Mouse (Mus musculus) gastrocnemius, postnatal 14 days (tissue): ENCODE data around the gene Nat10. TPM values are rescaled to one million over a fixed set of nuclear protein-coding genes. Genes with fewer than 3 reads are reported as not detected.

Source experiments
- DNase-seq: peaks from one replicate; pipeline ENCODE4 v3.0.0; 2021; ENCODE audit warnings: mixed read lengths
- intact Hi-C: fragments of 180-260 bp; cut with DNase I; formaldehyde crosslinking; loops from one replicate; pipeline ENCODE4 v1.15.1; 2025; ENCODE audit warnings: low total_unique reads
- total RNA-seq, 2 experiments: library from RNA; stranded (reverse); gene quantifications; 2 replicates each; pipeline ENCODE4 v1.2.3; 2021

Nat10 gene
- total RNA-seq, 2 experiments from 2014 or later: 15.0 to 18.6 TPM

DNA sequence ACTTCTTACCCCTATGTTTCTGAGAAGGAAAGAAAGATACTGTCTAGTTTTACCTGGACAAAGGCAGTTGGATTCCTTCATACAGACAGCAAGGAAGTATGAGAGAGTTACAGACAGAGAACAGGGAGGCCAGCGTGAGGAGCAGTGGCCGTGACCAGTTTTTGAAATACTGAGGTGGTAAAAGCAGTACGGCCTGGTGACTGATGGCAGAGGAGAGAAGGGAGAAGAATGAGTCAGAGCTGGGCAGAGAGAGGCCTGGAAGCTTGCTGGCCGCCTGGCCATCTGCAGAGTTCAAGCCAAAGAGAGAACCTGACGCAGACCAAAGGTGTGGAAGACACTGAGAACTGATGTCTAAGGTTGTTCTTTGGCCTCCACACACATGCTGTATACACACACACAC is 85.7 kb downstream of the Nat10 start:
- DNase-seq: no peak
- intact Hi-C loops: no loop called here

DNA sequence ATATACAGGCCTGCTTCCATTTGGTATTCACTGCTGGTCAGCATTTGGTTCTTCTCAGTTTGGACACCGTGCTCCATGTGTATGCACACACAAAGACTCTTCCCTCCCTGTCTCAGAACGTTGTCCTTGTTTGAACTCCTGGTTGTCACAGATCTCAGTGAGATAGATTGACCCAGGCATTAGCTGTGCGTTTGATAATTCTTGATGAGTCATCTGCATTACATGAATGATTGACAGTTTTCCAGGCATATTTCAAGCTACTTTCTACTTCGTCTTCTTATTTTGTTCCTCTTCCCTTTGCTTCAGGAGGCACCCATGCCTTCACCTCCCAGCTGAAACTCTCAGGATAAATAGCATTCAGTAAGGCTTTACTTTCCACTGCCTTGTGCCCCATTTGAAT is 87.5 kb downstream of the Nat10 start:
- no peak for DNase-seq
- intact Hi-C loops: no loop called here

DNA sequence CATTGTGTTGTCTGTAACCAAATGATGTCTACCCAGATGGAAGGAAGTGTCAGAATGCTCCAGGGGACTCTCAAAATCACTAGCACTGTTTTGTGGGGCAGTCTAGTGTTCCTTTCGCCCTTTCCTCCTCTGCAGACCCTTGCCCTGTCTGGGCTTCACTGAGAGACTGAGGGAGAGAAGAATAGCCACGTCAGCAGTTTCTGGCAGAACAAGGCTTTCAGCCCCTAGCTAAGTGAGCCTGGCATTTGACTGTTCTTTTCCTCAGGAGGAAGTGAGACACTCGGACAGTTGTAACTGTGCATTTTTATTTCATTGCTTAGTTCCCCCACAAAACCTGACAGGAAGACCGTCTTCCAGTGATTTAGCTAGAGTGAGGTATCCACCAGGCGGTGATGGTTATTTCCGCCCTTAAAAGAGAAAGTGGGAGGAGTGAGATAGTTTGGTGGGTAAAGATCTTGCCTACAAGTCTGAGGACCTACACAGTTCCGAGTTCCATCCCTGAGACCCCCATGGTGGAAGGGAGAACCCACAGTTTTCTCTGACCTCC is 88.4 kb downstream of the Nat10 start:
- intact Hi-C loops: no loop called here

More for the DNA sequence above, 88.4 kb downstream of the Nat10 start:
- no peak for DNase-seq

Other genes starting within 250 kb of the Nat10 start
- gene Abtb2, start 195.0 kb downstream of the Nat10 start, total RNA-seq: 1 to 10 TPM; 4.9 to 6.8 TPM
- gene Caprin1, start 36.4 kb upstream of the Nat10 start, total RNA-seq: 100 to 1,000 TPM; 155 to 162 TPM
- 1 to 10 TPM; 7.0 to 9.1 TPM for gene Lmo2, start 196.7 kb upstream of the Nat10 start, total RNA-seq